Mouse (Mus musculus) c-Kit-positive CD71-positive TER-119-negative erythroid progenitor cells, embryonic 14.5 days (primary cell): Measurements from ENCODE around the gene Zfhx3.

Source experiments
- DNase-seq: peaks from one replicate; pipeline ENCODE4 v3.0.0-alpha.2; 2013; ENCODE audit warnings: low read depth

Gene Zfhx3

GRCm38 (mm10) chr8:108994880-108995279 lies 1052.4 kb downstream of the Zfhx3 start:
- DNase-seq, result no peak

DNA sequence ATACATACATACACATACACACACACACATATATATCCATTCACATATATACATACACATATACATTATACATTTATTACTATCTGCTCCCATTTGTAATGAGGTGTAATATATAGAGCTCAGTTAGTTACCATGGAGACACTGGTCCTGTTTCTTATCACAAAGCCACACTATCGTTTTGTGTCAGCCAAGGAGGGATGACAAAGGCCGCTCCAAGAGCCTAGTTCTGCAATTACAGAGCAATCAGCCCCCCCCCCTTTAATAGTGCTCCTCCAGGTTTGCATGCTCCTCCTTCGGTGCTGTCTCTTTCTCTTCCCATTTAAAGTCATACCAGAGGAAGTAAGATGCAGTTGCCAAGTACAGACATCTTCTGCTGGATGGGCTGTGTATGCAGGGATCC lies 1054.9 kb downstream of the Zfhx3 start:
- DNase-seq, result no peak

GRCm38 (mm10) chr8:108999297-109000249 lies 1057.1 kb downstream of the Zfhx3 start:
- no peak for DNase-seq

- DNase-seq, result no peak
Measured at GRCm38 (mm10) chr8:109001031-109001430, 1058.6 kb downstream of the Zfhx3 start.

- no peak for DNase-seq
Measured at GRCm38 (mm10) chr8:109001923-109002322, 1059.5 kb downstream of the Zfhx3 start.

DNA sequence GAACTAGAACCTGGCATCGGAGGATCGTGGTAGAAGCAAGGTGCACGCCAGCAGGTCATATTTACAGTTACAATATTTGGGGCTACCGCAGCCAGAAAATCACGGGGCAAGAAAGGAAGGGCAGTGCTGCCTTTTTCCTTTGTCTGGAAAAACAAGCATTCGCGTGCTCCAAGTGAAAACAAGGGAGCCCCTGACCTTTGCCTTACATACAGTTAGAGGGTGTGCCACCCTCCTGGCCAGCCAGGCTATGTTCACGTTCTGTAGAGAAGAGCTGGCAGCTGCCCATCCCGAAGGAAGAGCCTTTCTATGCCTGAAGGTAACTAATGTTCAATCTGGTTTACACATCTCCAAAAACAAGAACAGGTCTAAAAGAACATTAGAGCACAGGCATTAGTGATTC lies 1064.5 kb downstream of the Zfhx3 start:
- DNase-seq, result no peak
